Mouse (Mus musculus) liver, embryonic 15.5 days (tissue): ENCODE measurements at regions not wholly inside any gene's neighbourhood (a gene's known extent, or its start where the extent isn't known, plus 50 kb on each side); places are given as distances from the start of the nearest gene placed in this dataset.

Experiments
- ATAC-seq: fragments of 200-750 bp; cut with Nextera tagmentation; 2 replicates; pipeline ENCODE4 v1.8.0; 2017; ENCODE audit warnings: moderate number of reproducible peaks, mild to moderate bottlenecking, moderate library complexity; ENCODE audit not compliant: insufficient read depth
- H3K27ac ChIP-seq: fragments of 300-500 bp; sonication (generic); replicated peaks from 2 replicates; pipeline ENCODE4 v1.5.1; 2015; ENCODE audit warnings: mild to moderate bottlenecking, inconsistent platforms
- H3K27me3 ChIP-seq: fragments of 300-500 bp; sonication (generic); 2 replicates; pipeline ENCODE4 v1.6.1; 2015; ENCODE audit warnings: mild to moderate bottlenecking, inconsistent platforms
- H3K36me3 ChIP-seq: fragments of 300-500 bp; sonication (generic); replicated peaks from 2 replicates; pipeline ENCODE4 v1.6.1; 2015; ENCODE audit warnings: moderate library complexity, mild to moderate bottlenecking, inconsistent platforms
- H3K4me1 ChIP-seq: fragments of 300-500 bp; sonication (generic); replicated peaks from 2 replicates; pipeline ENCODE4 v1.6.1; 2015; ENCODE audit warnings: inconsistent platforms
- H3K4me2 ChIP-seq: fragments of 300-500 bp; sonication (generic); 2 replicates; pipeline ENCODE4 v1.6.1; 2015; ENCODE audit warnings: moderate library complexity, mild to moderate bottlenecking, inconsistent platforms
- H3K4me3 ChIP-seq: fragments of 300-500 bp; sonication (generic); replicated peaks from 2 replicates; pipeline ENCODE4 v1.5.1; 2015; ENCODE audit warnings: mild to moderate bottlenecking, inconsistent platforms
- H3K9ac ChIP-seq: fragments of 300-500 bp; sonication (generic); 2 replicates; pipeline ENCODE4 v1.6.1; 2015; ENCODE audit warnings: moderate library complexity, mild to moderate bottlenecking, inconsistent platforms
- H3K9me3 ChIP-seq: fragments of 300-500 bp; sonication (generic); replicated peaks from 2 replicates; pipeline ENCODE4 v1.6.1; 2016; ENCODE audit warnings: inconsistent platforms
- WGBS: fragments of 180-500 bp; shearing (Covaris S2); methylation state at CpG from one replicate; pipeline ENCODE4 v1.1.7; 2015; ENCODE audit warnings: mixed read lengths; ENCODE audit not compliant: insufficient replicate concordance; 5-methylcytosine and 5-hydroxymethylcytosine counted together

DNA sequence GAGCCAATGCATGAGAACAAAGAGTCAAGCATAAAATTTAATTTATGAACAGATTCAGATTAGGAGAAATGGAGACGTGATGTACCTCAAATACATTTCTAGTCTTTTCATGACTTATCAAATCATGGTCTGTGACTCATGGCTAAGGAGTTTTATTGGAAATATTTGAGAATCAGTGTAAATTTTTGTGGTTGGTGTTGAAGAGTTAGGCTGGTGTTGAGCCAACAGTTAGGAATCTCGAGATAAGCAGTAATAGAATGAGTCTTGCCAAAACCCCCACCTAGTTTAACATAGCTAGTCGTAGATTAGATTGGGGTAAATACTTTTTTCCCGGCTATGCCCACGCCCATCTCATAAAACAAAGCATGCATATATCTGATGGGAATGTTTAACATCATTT, 462.0 kb upstream of the Gm10306 start:
- no peak overlapping the region for H3K4me2 ChIP-seq
- H3K27me3 ChIP-seq, result no peaks in the 10 kb centered on the region
- no peaks in the 10 kb centered on the region for H3K9me3 ChIP-seq
- H3K9ac ChIP-seq, result no peak overlapping the region
- no peaks in the 10 kb centered on the region for H3K36me3 ChIP-seq
- H3K4me1 ChIP-seq, result no peaks in the 10 kb centered on the region
- no peak for ATAC-seq
- 47% methylated on average over 5 of the region's 5 CpGs for WGBS
- no peak overlapping the region for H3K27ac ChIP-seq
- no peak overlapping the region for H3K4me3 ChIP-seq

DNA sequence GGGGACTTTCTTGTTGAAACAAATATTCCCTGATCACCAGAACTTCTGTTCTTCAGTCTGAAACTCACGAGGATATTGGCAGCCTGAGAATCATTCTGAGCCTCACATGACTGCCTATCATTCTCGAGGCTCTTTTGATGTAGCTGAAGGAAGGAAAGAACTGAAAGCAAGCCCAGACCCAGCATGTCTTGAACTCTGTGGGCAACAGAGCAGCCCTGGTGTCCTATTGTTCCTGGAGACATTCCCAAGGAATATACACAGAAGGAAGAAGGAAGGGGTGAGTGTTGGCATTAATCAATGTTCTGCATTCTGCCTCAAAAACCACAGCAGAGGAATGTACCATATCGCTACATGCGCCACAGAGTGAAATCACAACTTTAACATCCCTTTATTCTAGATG, 449.4 kb upstream of the Gm10306 start:
- Histone ChIP-seq H3K4me1 (no peaks in the 10 kb centered on the region), H3K9ac (no peak overlapping the region), H3K27me3 (no peaks in the 10 kb centered on the region), H3K4me3 (no peak overlapping the region), H3K36me3 (no peaks in the 10 kb centered on the region), H3K9me3 (no peaks in the 10 kb centered on the region), H3K4me2 (no peak overlapping the region), H3K27ac (no peak overlapping the region)
- WGBS, result 48% methylated on average over 4 of the region's 4 CpGs
- no peak for ATAC-seq

DNA sequence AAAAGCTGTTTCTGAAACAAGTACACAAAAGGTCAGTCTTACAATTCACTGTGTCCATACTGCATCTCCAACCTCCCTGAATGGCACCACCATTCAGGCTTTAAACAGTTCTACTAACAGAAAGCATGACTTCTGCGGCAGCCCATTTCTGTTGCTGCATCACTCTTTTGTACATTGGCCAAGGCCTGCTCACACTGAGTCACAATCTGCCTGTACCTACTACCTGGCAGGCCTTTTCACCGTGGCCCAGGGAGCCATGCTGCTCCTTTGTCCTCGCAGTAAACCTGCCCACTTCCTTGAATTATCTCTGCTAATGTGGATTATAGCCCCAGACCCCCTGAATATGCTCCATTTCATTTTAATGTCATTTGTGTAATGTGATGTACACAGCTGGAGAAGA, 439.5 kb upstream of the Gm10306 start:
- no peaks in the 10 kb centered on the region for H3K36me3 ChIP-seq
- no peak overlapping the region for H3K4me2 ChIP-seq
- H3K4me1 ChIP-seq, result no peaks in the 10 kb centered on the region
- no peaks in the 10 kb centered on the region for H3K27me3 ChIP-seq
- H3K4me3 ChIP-seq, result no peak overlapping the region
- H3K9me3 ChIP-seq, result no peaks in the 10 kb centered on the region
- no peak for ATAC-seq
- H3K9ac ChIP-seq, result no peak overlapping the region
- no peak overlapping the region for H3K27ac ChIP-seq
- 62% methylated on average over 3 of the region's 3 CpGs for WGBS

DNA sequence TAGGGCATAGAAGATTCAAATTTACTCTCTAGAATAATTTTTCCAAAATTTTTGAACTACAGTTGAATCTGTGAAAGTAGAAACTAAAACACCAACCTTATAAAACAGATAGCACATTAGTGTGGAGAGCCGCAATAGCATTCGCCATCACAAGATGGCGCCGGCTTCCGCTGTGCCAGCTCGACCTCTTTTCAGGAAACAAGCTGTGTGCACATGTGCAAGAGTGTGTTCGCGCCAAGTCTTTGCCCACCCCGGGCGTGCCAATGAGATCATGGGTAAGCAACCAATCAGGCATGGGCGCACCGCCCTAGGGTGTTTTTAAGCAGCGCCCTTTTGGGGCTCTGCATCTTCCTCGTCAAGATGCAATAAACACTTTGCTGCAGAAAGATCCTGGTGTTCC, 432.2 kb upstream of the Gm10306 start:
- H3K4me2 ChIP-seq, result no peak overlapping the region
- H3K9ac ChIP-seq, result no peak overlapping the region
- H3K4me3 ChIP-seq, result no peak overlapping the region
- no peaks in the 10 kb centered on the region for H3K36me3 ChIP-seq
- WGBS, result 67% methylated on average over 14 of the region's 14 CpGs
- no peaks in the 10 kb centered on the region for H3K9me3 ChIP-seq
- no peaks in the 10 kb centered on the region for H3K4me1 ChIP-seq
- H3K27me3 ChIP-seq, result no peaks in the 10 kb centered on the region
- ATAC-seq, result no peak
- no peak overlapping the region for H3K27ac ChIP-seq

DNA sequence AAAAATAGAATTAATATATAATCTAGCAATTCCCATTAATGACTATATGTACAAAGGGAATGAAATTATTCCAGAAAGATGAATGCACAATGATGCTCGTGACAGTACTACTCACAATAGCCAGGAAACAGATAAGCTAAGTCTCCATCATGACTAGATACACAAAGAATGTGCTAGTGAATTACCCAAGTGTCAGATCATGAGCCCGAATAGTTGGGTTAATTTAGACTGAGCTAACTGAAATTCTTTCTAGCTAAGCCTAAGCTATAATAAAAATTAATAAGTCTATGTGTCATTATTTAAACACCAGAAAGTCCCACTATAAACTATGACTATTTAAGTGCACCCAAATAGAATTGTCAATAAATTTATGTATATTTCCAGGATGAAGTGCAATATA, 418.4 kb upstream of the Gm10306 start:
- Histone ChIP-seq H3K27ac (no peak overlapping the region), H3K4me2 (no peak overlapping the region), H3K4me3 (no peak overlapping the region), H3K4me1 (no peaks in the 10 kb centered on the region), H3K36me3 (no peaks in the 10 kb centered on the region), H3K27me3 (no peaks in the 10 kb centered on the region), H3K9ac (no peak overlapping the region), H3K9me3 (no peaks in the 10 kb centered on the region)
- no peak for ATAC-seq
- 33% methylated on average over 2 of the region's 2 CpGs for WGBS

- H3K9me3 ChIP-seq, result no peaks in the 10 kb centered on the region
- H3K36me3 ChIP-seq, result no peaks in the 10 kb centered on the region
- H3K4me1 ChIP-seq, result no peaks in the 10 kb centered on the region
- no peaks in the 10 kb centered on the region for H3K27me3 ChIP-seq
- 59% methylated on average over 7 of the region's 7 CpGs for WGBS
- H3K27ac ChIP-seq, result no peak overlapping the region
- H3K9ac ChIP-seq, result no peak overlapping the region
- ATAC-seq, result no peak
- no peak overlapping the region for H3K4me2 ChIP-seq
- H3K4me3 ChIP-seq, result no peak overlapping the region
Observed at GRCm38 (mm10) chr4:94144901-94145801, 411.2 kb upstream of the Gm10306 start.

DNA sequence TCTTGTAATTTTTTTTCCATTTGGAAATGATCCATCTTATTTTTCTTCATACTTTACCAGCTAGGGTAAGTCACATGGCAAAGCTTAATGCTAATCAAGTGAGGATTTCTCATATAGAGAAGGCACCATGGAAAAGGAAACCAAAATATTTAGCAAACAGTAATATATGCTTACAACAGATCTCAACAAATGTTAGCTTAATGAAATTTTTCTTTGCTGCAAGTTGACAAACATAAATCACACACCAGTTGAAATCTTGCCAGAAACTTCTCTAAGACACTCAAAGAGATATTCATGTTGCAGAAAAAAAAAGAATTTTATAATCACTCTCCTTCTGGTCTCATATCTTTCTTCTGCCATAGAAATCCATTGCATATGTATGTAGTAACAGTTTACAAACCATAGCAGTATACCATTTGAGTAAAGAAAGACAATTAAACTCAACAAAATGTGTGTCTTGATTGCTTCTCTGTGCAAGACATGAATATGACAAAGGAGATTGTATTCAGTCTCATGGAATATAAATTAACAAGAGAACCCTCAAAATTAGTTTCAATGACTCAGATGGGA, 408.3 kb upstream of the Gm10306 start:
- no peaks in the 10 kb centered on the region for H3K9me3 ChIP-seq
- no peaks in the 10 kb centered on the region for H3K27me3 ChIP-seq
- no peak for ATAC-seq
- H3K27ac ChIP-seq, result no peak overlapping the region
- no peaks in the 10 kb centered on the region for H3K36me3 ChIP-seq
- H3K9ac ChIP-seq, result no peak overlapping the region
- H3K4me2 ChIP-seq, result no peak overlapping the region
- H3K4me3 ChIP-seq, result no peak overlapping the region
- no peaks in the 10 kb centered on the region for H3K4me1 ChIP-seq

DNA sequence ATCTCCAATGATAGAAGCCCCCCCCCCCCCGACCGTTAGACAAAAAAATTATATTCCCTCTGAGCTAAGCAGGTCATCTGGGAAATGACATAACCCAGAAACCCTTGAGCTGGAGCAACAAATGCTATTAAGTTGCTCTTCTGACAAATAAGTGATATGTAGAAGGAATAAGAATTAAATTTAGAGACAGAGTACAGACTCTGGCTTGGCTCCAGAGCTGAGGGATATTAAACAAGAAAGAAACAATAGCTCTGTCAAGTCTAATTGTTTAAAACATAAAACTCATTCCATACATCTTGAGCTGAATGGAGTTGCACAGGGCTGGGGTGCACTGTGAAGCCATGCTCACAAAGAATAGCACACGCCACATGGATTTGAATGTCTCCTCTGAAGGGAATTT, 407.3 kb upstream of the Gm10306 start:
- ATAC-seq, result no peak
- WGBS, result 55% methylated on average over 3 of the region's 3 CpGs

DNA sequence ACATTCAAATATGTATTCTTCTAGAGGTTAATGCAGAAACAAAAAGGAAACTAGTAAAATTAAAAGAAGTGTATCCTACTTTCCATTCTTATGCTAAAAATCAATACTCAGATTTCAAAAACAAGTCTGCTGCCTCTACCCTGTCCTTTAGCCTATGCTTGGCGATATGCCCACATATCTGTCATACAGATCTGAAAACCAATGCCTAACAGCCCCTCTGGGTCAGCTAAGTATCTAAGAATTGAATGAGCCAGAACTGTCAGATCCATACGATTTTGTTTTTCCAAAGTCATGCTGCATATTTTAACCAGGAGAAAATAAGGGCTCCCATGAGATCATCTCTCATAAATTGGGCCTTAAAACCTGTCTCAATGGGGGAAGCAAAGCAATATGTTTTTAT, 395.7 kb upstream of the Gm10306 start:
- Histone ChIP-seq H3K4me2 (no peak overlapping the region), H3K36me3 (no peaks in the 10 kb centered on the region), H3K9me3 (no peaks in the 10 kb centered on the region), H3K27me3 (no peaks in the 10 kb centered on the region), H3K27ac (no peak overlapping the region), H3K9ac (no peak overlapping the region), H3K4me1 (no peaks in the 10 kb centered on the region), H3K4me3 (no peak overlapping the region)
- 46% methylated on average over 2 of the region's 2 CpGs for WGBS
- no peak for ATAC-seq

More for the DNA sequence above, 407.3 kb upstream of the Gm10306 start:
- Histone ChIP-seq H3K36me3 (no peaks in the 10 kb centered on the region), H3K27ac (no peak overlapping the region), H3K27me3 (no peaks in the 10 kb centered on the region), H3K4me1 (no peaks in the 10 kb centered on the region), H3K9ac (no peak overlapping the region), H3K4me3 (no peak overlapping the region), H3K4me2 (no peak overlapping the region), H3K9me3 (no peaks in the 10 kb centered on the region)

DNA sequence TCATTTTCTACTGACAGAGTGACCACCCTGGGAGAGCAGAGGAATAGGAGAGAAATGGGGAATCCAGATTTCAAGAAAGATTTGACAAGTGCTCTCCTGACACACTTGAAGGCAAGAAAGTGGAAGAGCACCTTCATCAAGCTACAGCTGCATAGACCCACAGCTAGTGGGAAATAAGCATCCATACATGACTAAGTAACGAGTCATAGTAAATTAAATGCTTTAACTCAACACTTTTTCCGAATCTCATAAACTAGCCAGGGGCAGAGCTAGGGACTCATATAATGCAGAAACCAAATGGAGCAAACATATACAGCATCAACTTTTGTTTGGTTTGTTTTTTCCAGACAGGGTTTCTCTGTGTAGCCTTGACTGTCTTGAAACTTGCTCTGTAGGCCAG, 383.2 kb upstream of the Gm10306 start:
- H3K9me3 ChIP-seq, result no peaks in the 10 kb centered on the region
- no peak for ATAC-seq
- no peak overlapping the region for H3K27ac ChIP-seq
- WGBS, result 55% methylated on average over 2 of the region's 2 CpGs
- H3K27me3 ChIP-seq, result no peaks in the 10 kb centered on the region
- H3K4me1 ChIP-seq, result no peaks in the 10 kb centered on the region
- H3K36me3 ChIP-seq, result no peaks in the 10 kb centered on the region
- H3K4me3 ChIP-seq, result no peak overlapping the region
- H3K4me2 ChIP-seq, result no peak overlapping the region
- no peak overlapping the region for H3K9ac ChIP-seq

DNA sequence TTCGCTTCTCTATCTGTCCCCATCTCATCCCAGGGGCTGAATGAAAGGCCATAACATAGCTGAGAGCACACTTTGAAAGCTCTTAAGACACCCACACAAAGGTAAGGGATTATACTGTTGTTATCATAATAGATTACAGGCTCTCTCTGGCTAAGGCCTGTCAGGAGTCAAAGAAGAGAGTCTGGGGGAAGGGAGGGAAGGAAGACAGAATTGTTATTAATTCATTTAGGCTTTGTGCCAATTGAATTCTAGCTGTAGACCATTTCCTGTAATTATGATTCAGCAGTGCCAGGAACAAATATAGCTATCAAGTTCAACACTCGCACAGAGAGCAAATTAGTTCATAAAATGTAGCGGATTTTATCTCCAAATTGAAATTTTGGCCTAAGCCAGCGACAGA, 369.3 kb upstream of the Gm10306 start:
- H3K9me3 ChIP-seq, result no peaks in the 10 kb centered on the region
- H3K36me3 ChIP-seq, result no peaks in the 10 kb centered on the region
- 65% methylated on average over 4 of the region's 4 CpGs for WGBS
- no peak overlapping the region for H3K9ac ChIP-seq
- no peak overlapping the region for H3K4me2 ChIP-seq
- H3K27ac ChIP-seq, result no peak overlapping the region
- H3K4me3 ChIP-seq, result no peak overlapping the region
- H3K27me3 ChIP-seq, result no peaks in the 10 kb centered on the region
- no peaks in the 10 kb centered on the region for H3K4me1 ChIP-seq
- ATAC-seq, result no peak

DNA sequence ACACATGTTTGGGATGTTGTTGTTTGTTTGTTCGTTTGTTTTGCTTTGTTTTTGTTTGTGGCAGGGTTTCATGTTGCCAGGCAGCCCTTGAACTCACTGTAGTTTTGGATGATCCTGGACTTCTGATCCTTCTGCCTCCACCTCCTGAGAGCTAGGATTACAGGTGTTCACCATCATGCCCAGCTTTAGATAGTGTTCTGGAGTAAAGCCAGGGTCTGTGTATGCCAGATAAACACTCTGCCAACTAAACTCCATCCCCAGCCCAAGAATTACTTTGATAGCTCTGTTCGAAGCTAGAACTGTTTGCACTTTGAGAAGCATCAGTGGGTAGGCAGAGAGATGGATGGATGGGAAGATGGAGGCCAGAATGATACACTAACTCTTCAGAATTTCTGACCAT, 368.0 kb upstream of the Gm10306 start:
- no peak overlapping the region for H3K4me2 ChIP-seq
- no peaks in the 10 kb centered on the region for H3K4me1 ChIP-seq
- WGBS, result 29% methylated on average over 2 of the region's 2 CpGs

More for the DNA sequence above, 368.0 kb upstream of the Gm10306 start:
- no peaks in the 10 kb centered on the region for H3K36me3 ChIP-seq
- H3K27me3 ChIP-seq, result no peaks in the 10 kb centered on the region
- no peak overlapping the region for H3K4me3 ChIP-seq
- no peak overlapping the region for H3K27ac ChIP-seq
- no peak for ATAC-seq
- H3K9me3 ChIP-seq, result no peaks in the 10 kb centered on the region
- no peak overlapping the region for H3K9ac ChIP-seq
